Mouse (Mus musculus) mouse trophoblast stem cell (cell line): ENCODE measurements around the gene Olfr52.
"Not testable (repeated sequence)": the region's sequence is repeated elsewhere in the genome, so short reads cannot be mapped to it uniquely, and the experiment has no call there.

Experiments used
- in situ Hi-C, 2 experiments: fragments of 300-500 bp; cut with MseI, MboI; formaldehyde crosslinking; loops; 2 replicates in 1 of 2; 3 replicates in 1 of 2; pipeline ENCODE4 v1.15.1; 2025

Gene Olfr52

GRCm38 (mm10) chr2:86185583-86185982 lies at the start of gene Olfr52:
Olfr52 (minus strand) TSS chr2:86185683.
- in situ Hi-C loops, result no loop called here

- in situ Hi-C loops, result no loop called here
Observed at GRCm38 (mm10) chr2:86231301-86231700, 45.8 kb upstream of the Olfr52 start, which contains the start of gene Olfr1047. Olfr1047 (minus strand) TSS chr2:86231401.

- in situ Hi-C loops, result no loop called here
Observed at GRCm38 (mm10) chr2:86219214-86219613, 33.7 kb upstream of the Olfr52 start, which contains the start of gene Olfr1046. Olfr1046 (minus strand) TSS chr2:86219314.

GRCm38 (mm10) chr2:86202909-86203308 lies 17.4 kb upstream of the Olfr52 start, which contains the start of gene Olfr1045:
Olfr1045 (minus strand) TSS chr2:86203009.
- in situ Hi-C loops, result no loop called here

GRCm38 (mm10) chr2:86195863-86196262 lies 10.4 kb upstream of the Olfr52 start:
- in situ Hi-C loops, result no loop called here

- in situ Hi-C loops, result no loop called here
Observed at GRCm38 (mm10) chr2:86179950-86180349, 5.5 kb downstream of the Olfr52 start.

- in situ Hi-C loops, result no loop called here
Observed at GRCm38 (mm10) chr2:86177720-86178119, 7.8 kb downstream of the Olfr52 start, which contains the start of gene Olfr1044. Olfr1044 (minus strand) TSS chr2:86177820.

- in situ Hi-C loops, result not testable (repeated sequence)
Observed at GRCm38 (mm10) chr2:86175422-86175821, 10.1 kb downstream of the Olfr52 start.

GRCm38 (mm10) chr2:86167422-86167821 lies 18.1 kb downstream of the Olfr52 start, which contains the start of gene Olfr1043:
Olfr1043 (minus strand) TSS chr2:86167522.
- in situ Hi-C loops, result no loop called here

- in situ Hi-C loops, result no loop called here
Observed at GRCm38 (mm10) chr2:86161738-86162137, 23.7 kb downstream of the Olfr52 start, which contains the start of gene Olfr1042. Olfr1042 (minus strand) TSS chr2:86161838.

GRCm38 (mm10) chr2:86146632-86147031 lies 38.9 kb downstream of the Olfr52 start, which contains the start of gene Olfr1040:
Olfr1040 (minus strand) TSS chr2:86146732.
- in situ Hi-C loops, result no loop called here

- in situ Hi-C loops, result no loop called here
Observed at GRCm38 (mm10) chr2:86135828-86136227, 49.7 kb downstream of the Olfr52 start, which contains the start of gene Olfr1039. Olfr1039 (minus strand) TSS chr2:86135928.
